Mouse (Mus musculus) myocyte (in vitro differentiated cells): ENCODE measurements at regions not wholly inside any gene's neighbourhood (a gene's known extent, or its start where the extent isn't known, plus 50 kb on each side); places are given as distances from the start of the nearest gene placed in this dataset.

ENCODE experiments used
- E2F4 ChIP-seq: IDR thresholded peaks from one replicate; pipeline ENCODE4 v1.6.1; 2011; ENCODE audit warnings: mild to moderate bottlenecking, control low read depth, moderate library complexity; ENCODE audit not compliant: insufficient read depth
- MYOD1 ChIP-seq, 3 experiments: IDR thresholded peaks; one replicate each; pipeline ENCODE4 v1.6.1; 2011; ENCODE audit warnings: control low read depth in 2 of 3, low read depth in 2 of 3, mild to moderate bottlenecking in 2 of 3, moderate library complexity in 1 of 3; ENCODE audit not compliant: insufficient read length in 2 of 3, control insufficient read depth in 1 of 3
- MYOG ChIP-seq, 3 experiments: IDR thresholded peaks; one replicate each; pipeline ENCODE4 v1.6.1; 2011; ENCODE audit warnings: control low read depth in 2 of 3, low read depth in 2 of 3, mild to moderate bottlenecking in 2 of 3; ENCODE audit not compliant: insufficient read length in 2 of 3, control insufficient read depth in 1 of 3, insufficient read depth in 1 of 3
- POLR2A ChIP-seq: IDR thresholded peaks from one replicate; pipeline ENCODE4 v1.6.1; 2011; ENCODE audit warnings: low read depth, mild to moderate bottlenecking, control low read depth, moderate library complexity; ENCODE audit not compliant: insufficient read length
- POLR2AphosphoS2 ChIP-seq: IDR thresholded peaks from one replicate; pipeline ENCODE4 v1.6.1; 2011; ENCODE audit warnings: low read depth, control low read depth; ENCODE audit not compliant: insufficient read length
- TCF12 ChIP-seq: IDR thresholded peaks from one replicate; pipeline ENCODE4 v1.6.1; 2011; ENCODE audit warnings: mild to moderate bottlenecking, control low read depth; ENCODE audit not compliant: poor library complexity, insufficient read depth, severe bottlenecking
- USF1 ChIP-seq: IDR thresholded peaks from one replicate; pipeline ENCODE4 v1.6.1; 2011; ENCODE audit warnings: low read depth, mild to moderate bottlenecking, control low read depth, moderate library complexity

DNA sequence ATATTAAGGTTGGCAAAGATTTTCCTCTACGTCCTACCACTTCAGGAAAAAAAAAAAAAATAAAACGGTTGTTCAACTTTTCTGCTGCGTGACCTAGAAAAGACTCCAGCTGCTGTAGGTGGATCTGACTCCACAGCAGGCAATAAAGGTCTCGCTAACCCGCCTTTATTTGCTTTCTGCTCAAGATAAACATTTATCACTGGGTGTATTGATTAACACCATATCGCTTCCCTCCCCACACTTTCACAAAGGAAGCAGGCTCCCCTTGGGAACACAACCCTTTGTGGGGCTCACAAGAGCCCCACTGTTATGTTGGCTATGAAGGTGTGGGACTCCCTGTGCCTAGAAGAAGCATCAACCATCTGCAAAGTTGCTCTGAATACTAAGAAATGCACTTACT, 85.1 kb downstream of the Foxa2 start:
- TF ChIP-seq USF1 = no peak
- TF ChIP-seq MYOD1 (IDR thresholded peaks at IDR 0.05; ENCODE audit: control insufficient read depth in 1 of 3, insufficient read length in 2 of 3, low read depth in 2 of 3) = no peak
- no peak for TF ChIP-seq MYOG (IDR thresholded peaks at IDR 0.05; ENCODE audit: control insufficient read depth in 1 of 3, insufficient read depth in 1 of 3, insufficient read length in 2 of 3, low read depth in 2 of 3)
- TF ChIP-seq E2F4 = no peak
- no peak for TF ChIP-seq POLR2A
- TF ChIP-seq POLR2AphosphoS2 = no peak
- TF ChIP-seq TCF12 = no peak
